Mouse (Mus musculus) lung, postnatal 0 days (tissue): ENCODE data around the gene Nsg2. TPM values are rescaled to one million over a fixed set of nuclear protein-coding genes. Genes with fewer than 3 reads are reported as not detected.
"Not testable (repeated sequence)": the region's sequence is repeated elsewhere in the genome, so short reads cannot be mapped to it uniquely, and the experiment has no call there.

Experiments
- ATAC-seq: fragments of 200-750 bp; cut with Nextera tagmentation; 2 replicates; pipeline ENCODE4 v1.8.0; 2017; ENCODE audit warnings: moderate library complexity
- DNase-seq: peaks from one replicate; pipeline ENCODE4 v3.0.0-alpha.2; 2016; ENCODE audit warnings: low spot score
- H3K27ac ChIP-seq: fragments of 300-500 bp; sonication (generic); 2 replicates; pipeline ENCODE4 v1.5.1; 2014; ENCODE audit warnings: antibody characterized with exemption, mild to moderate bottlenecking, low read length, mixed read lengths
- H3K27me3 ChIP-seq: fragments of 300-500 bp; sonication (generic); replicated peaks from 2 replicates; pipeline ENCODE4 v1.6.1; 2014; ENCODE audit warnings: low read length, mixed read lengths; ENCODE audit not compliant: insufficient read depth
- H3K36me3 ChIP-seq: fragments of 300-500 bp; sonication (generic); 2 replicates; pipeline ENCODE4 v1.6.1; 2014; ENCODE audit warnings: low read length, mixed read lengths; ENCODE audit not compliant: insufficient read depth
- H3K4me1 ChIP-seq: fragments of 300-500 bp; sonication (generic); 2 replicates; pipeline ENCODE4 v1.6.1; 2014; ENCODE audit warnings: antibody characterized with exemption, low read depth, low read length, mixed read lengths; ENCODE audit not compliant: insufficient read depth
- H3K4me2 ChIP-seq: fragments of 300-500 bp; sonication (generic); replicated peaks from 2 replicates; pipeline ENCODE4 v1.6.1; 2014; ENCODE audit warnings: low read depth, mild to moderate bottlenecking, low read length, moderate library complexity, mixed read lengths
- H3K4me3 ChIP-seq: fragments of 300-500 bp; sonication (generic); 2 replicates; pipeline ENCODE4 v1.5.1; 2014; ENCODE audit warnings: low read depth, low read length
- H3K9ac ChIP-seq: fragments of 300-500 bp; sonication (generic); replicated peaks from 2 replicates; pipeline ENCODE4 v1.6.1; 2014; ENCODE audit warnings: low read depth, mild to moderate bottlenecking
- H3K9me3 ChIP-seq: fragments of 300-500 bp; sonication (generic); 2 replicates; pipeline ENCODE4 v1.6.1; 2016; ENCODE audit warnings: low read length, mixed read lengths
- CTCF ChIP-seq: IDR thresholded peaks from 2 replicates; pipeline ENCODE4 v1.5.1; 2016; ENCODE audit warnings: antibody characterized with exemption, mild to moderate bottlenecking
- EP300 ChIP-seq: IDR thresholded peaks from 2 replicates; pipeline ENCODE4 v1.6.1; 2016; ENCODE audit warnings: antibody characterized with exemption, mild to moderate bottlenecking, control low read depth
- WGBS: fragments of 180-500 bp; shearing (Covaris S2); extraction: QIAGEN DNeasy Blood & Tissue Kit; methylation state at CpG from one replicate; pipeline ENCODE4 v1.1.7; 2014; 5-methylcytosine and 5-hydroxymethylcytosine counted together
- polyA plus RNA-seq: library from polyadenylated mRNA; unstranded; fragments of >200 nt; fragmentation: Nextera tagmentation; extraction: Ambion mirVana; gene quantifications from 2 replicates; pipeline ENCODE4 v1.2.1, GENCODE M21; 2015

The Nsg2 gene
- polyA plus RNA-seq, 1 experiment from 2014 or later: 0.20 TPM

DNA sequence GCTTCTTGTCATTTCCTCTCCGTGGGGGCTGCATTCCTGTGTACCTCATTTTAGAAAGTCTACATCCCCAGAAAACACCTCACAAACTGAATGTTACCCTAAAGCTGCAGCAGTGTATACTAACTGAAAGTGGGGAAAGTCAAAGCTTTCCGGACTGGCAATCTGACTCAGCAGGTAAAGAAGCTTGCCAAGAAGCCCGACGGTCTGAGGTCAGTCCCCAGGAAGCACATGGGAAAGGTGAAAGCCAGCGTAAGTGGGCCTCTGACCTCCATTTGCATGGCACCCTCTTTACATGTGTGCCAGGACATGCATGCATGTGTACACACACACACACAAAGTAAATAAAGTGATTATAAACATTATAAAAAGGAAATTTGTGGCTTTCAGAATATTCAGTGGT lies 24.6 kb upstream of the Nsg2 start:
- H3K9me3 ChIP-seq: no peaks in the 10 kb centered on the region
- ATAC-seq (no peak), DNase-seq (no peak)
- no peak overlapping the region for H3K4me3 ChIP-seq
- H3K36me3 ChIP-seq: no peaks in the 10 kb centered on the region
- H3K4me1 ChIP-seq: no peaks in the 10 kb centered on the region
- 77% methylated on average over 5 of the region's 5 CpGs for WGBS
- no peak overlapping the region for H3K9ac ChIP-seq
- no peak for TF ChIP-seq EP300
- TF ChIP-seq CTCF: no peak
- no peaks in the 10 kb centered on the region for H3K27me3 ChIP-seq
- H3K27ac ChIP-seq: no peak overlapping the region
- no peak overlapping the region for H3K4me2 ChIP-seq

- ATAC-seq: no peak
Measured at GRCm38 (mm10) chr11:31976137-31976536, 24.1 kb upstream of the Nsg2 start.

GRCm38 (mm10) chr11:31980089-31980488 lies 20.2 kb upstream of the Nsg2 start:
- 92% methylated on average over 5 of the region's 5 CpGs for WGBS
- not testable (repeated sequence) for H3K4me1 ChIP-seq, H3K4me2 ChIP-seq, ATAC-seq, H3K9me3 ChIP-seq, H3K4me3 ChIP-seq, H3K9ac ChIP-seq, DNase-seq, H3K27me3 ChIP-seq, H3K27ac ChIP-seq, H3K36me3 ChIP-seq

More at GRCm38 (mm10) chr11:31976137-31976536, 24.1 kb upstream of the Nsg2 start:
- Histone ChIP-seq H3K4me3 (no peak overlapping the region), H3K9ac (no peak overlapping the region), H3K36me3 (no peaks in the 10 kb centered on the region), H3K4me1 (no peaks in the 10 kb centered on the region), H3K4me2 (no peak overlapping the region), H3K27me3 (no peaks in the 10 kb centered on the region), H3K9me3 (no peaks in the 10 kb centered on the region), H3K27ac (no peak overlapping the region)
- TF ChIP-seq EP300 (no peak), CTCF (no peak)
- DNase-seq: peak; percentile 38
- 34% methylated on average over 5 of the region's 5 CpGs for WGBS

- ATAC-seq (no peak), DNase-seq (no peak)
- H3K9ac ChIP-seq: no peak overlapping the region
- H3K36me3 ChIP-seq: no peaks in the 10 kb centered on the region
- TF ChIP-seq EP300 (no peak), CTCF (no peak)
- H3K27ac ChIP-seq: no peak overlapping the region
- H3K4me2 ChIP-seq: no peak overlapping the region
- no peak overlapping the region for H3K4me3 ChIP-seq
- no peaks in the 10 kb centered on the region for H3K4me1 ChIP-seq
- H3K27me3 ChIP-seq: no peaks in the 10 kb centered on the region
- WGBS: 78% methylated on average over 7 of the region's 7 CpGs
- H3K9me3 ChIP-seq: no peaks in the 10 kb centered on the region
Measured at GRCm38 (mm10) chr11:31981830-31982229, 18.4 kb upstream of the Nsg2 start.

DNA sequence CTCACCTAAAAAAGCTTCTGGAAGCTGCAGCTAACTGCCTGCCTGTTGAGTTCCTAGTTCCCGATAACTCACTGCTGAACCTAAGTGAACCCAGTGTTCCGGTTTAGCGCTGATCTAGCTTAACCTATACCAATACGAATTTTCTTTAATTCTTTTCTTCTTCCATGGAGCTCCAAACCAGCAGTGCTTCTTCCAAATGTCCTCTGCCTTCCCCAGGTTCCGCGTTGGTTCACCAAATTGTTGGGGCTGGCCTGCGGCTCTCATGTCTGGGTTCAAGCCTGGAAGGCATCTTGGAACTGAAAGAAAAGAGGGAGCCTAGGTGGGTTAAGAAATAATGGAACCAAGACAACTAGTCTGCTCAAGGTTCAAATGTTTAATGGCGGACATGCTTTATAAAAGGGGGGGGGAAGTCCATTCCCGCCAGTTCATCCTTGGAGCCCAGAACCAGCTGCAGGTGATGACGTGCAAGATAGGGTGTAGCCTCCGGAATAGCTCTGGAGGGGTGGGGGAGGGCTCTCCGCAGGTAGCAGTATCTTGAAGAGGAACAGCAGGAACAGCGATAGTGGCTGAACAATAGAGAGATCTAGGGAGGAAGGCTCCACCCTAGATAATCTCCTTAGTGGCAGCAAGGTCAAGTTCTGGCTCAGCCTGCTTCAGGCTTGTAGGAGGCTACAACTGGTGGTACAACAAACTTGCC lies 17.9 kb upstream of the Nsg2 start:
- whole genome bisulfite sequencing: 82% methylated on average over 13 of the region's 13 CpGs
- ATAC-seq: not testable (repeated sequence)

DNA sequence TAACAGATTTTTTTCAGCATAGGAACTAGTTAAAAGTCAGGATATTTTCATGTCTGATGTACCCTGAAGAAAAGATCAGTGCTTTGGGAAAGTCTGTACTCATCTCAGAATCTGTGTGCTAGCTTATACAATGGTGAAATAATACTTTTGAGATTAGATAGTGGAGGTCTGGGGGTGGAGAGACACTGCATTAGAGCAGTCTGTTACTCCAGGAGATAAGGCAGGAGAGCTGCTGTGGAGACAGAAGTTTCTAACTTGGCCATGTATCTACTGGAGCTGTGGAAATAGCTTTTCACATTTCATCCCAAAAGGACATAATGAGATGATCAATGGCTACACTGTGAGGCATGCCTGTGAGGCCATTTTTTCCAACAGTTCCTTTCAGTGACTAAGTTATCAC lies 17.0 kb upstream of the Nsg2 start:
- H3K27me3 ChIP-seq: no peaks in the 10 kb centered on the region
- no peaks in the 10 kb centered on the region for H3K4me1 ChIP-seq
- no peaks in the 10 kb centered on the region for H3K36me3 ChIP-seq
- H3K4me2 ChIP-seq: no peak overlapping the region
- H3K9ac ChIP-seq: no peak overlapping the region
- ATAC-seq (no peak), DNase-seq (no peak)
- no peak overlapping the region for H3K4me3 ChIP-seq
- no peak for TF ChIP-seq CTCF
- no peak for TF ChIP-seq EP300
- H3K9me3 ChIP-seq: no peaks in the 10 kb centered on the region
- H3K27ac ChIP-seq: no peak overlapping the region

More for the DNA sequence above, 17.9 kb upstream of the Nsg2 start:
- not testable (repeated sequence) for H3K27ac ChIP-seq, H3K4me1 ChIP-seq, H3K36me3 ChIP-seq, H3K27me3 ChIP-seq, H3K9me3 ChIP-seq, H3K4me3 ChIP-seq, DNase-seq, H3K9ac ChIP-seq, H3K4me2 ChIP-seq

DNA sequence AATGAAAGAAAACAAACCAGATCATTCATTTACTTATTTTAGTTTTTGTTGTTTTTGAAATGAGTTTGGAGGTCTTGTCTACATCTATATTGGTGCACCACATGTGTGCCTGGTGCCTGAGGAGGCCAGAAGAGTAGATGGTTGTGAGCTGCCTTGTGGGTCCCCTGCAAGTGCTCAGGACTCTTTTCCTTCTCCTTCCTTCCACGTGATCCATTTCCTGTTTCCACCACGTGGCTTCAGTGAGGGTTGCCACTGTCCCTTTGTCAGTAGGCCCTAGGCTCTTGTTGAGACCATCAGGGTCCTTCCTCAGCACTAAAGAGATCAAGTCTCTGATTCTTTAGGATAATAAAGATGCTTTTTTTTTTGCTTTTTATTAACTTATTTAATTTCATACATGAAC lies 15.5 kb upstream of the Nsg2 start:
- Histone ChIP-seq H3K9ac (no peak overlapping the region), H3K4me2 (no peak overlapping the region), H3K4me3 (no peak overlapping the region), H3K4me1 (no peaks in the 10 kb centered on the region), H3K27ac (no peak overlapping the region), H3K9me3 (no peaks in the 10 kb centered on the region), H3K27me3 (no peaks in the 10 kb centered on the region), H3K36me3 (no peaks in the 10 kb centered on the region)
- ATAC-seq (no peak), DNase-seq (no peak)
- WGBS: 46% methylated on average over 2 of the region's 2 CpGs
- TF ChIP-seq CTCF (no peak), EP300 (no peak)
